Mouse (Mus musculus) kidney, adult 2 months (tissue): ENCODE results near the gene Vapa.

Experiments
- CTCF ChIP-seq: fragments of 200-500 bp; conservative IDR thresholded peaks from 2 replicates; pipeline ENCODE4 v1.5.1; 2011; ENCODE audit warnings: low read depth, mild to moderate bottlenecking, control low read depth, low read length, moderate library complexity, mixed read lengths; ENCODE audit not compliant: insufficient read depth, insufficient read length
- POLR2A ChIP-seq: fragments of 200-500 bp; IDR thresholded peaks from one replicate; pipeline ENCODE4 v1.6.1; 2011; ENCODE audit warnings: low read depth, low read length, control low read depth

GRCm38 (mm10) chr17:65608312-65608687 is 5.1 kb downstream of the Vapa start:
- TF ChIP-seq CTCF = no peak
- no peak for TF ChIP-seq POLR2A
